Mouse (Mus musculus): ENCODE data around the gene Cog5. TPM values are rescaled to one million over a fixed set of nuclear protein-coding genes. Genes with fewer than 3 reads are reported as not detected.
"Not testable (repeated sequence)": the region's sequence is repeated elsewhere in the genome, so short reads cannot be mapped to it uniquely, and the experiment has no call there.

Cog5 gene
- 29.6 and 31.3 TPM in 2 replicates for polyA plus RNA-seq (2015; fragmentation: Nextera tagmentation; extraction: Ambion mirVana)

GRCm38 (mm10) chr12:31654197-31654964 lies at the start of gene Cog5, which contains the start of gene Dus4l:
TSS of gene Cog5 (plus strand) at chr12:31654869.
TSS of gene Dus4l (minus strand) at chr12:31654826.
- WGBS, result under 1% methylated on average over 47 of the region's 47 CpGs
- Histone ChIP-seq H3K9me3 (replicated peaks; ENCODE audit: control insufficient read depth, low read length) (no peaks in the 10 kb centered on the region), H3K36me3 (ENCODE audit: control insufficient read depth, insufficient read depth, low read length) (no peaks in the 10 kb centered on the region), H3K4me2 (ENCODE audit: low read depth, low read length) (peak within 1 kb of the TSS; percentile 74), H3K27me3 (ENCODE audit: control insufficient read depth, insufficient read depth, low read length) (no peaks in the 10 kb centered on the region), H3K4me1 (ENCODE audit: control insufficient read depth, insufficient read depth, low read length) (peaks cover 6% of the 10 kb centered on the region), H3K4me3 (replicated peaks; ENCODE audit: low read length) (peak within 1 kb of the TSS; percentile 73), H3K27ac (ENCODE audit: low read length) (peak within 1 kb of the TSS; percentile 86), H3K9ac (ENCODE audit: low read length) (peak within 1 kb of the TSS; percentile 85)
- peak; percentile 97 for ATAC-seq (ENCODE audit: insufficient read depth, low FRiP score)

DNA sequence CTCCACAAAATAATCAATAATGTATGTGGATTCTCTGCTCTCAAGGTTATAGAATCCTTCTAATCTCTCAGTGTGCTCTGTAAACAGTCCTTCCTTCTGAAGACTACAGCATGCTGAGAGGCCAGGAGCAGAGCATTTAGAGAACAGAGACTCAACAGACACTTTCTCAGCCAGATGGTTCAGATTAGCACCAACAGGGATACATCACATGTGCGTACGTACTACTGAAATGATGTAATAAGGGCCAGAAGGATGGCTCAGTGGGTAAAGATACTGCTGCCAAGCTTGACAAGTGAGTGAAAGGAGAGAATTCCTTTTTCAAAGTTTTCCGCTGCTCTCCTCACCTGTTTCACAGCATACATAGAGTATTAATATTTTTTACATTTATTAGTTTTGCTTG lies 49.8 kb upstream of the Cog5 start:
- no peak overlapping the region for H3K4me2 ChIP-seq (ENCODE audit: low read depth, low read length)
- no peaks in the 10 kb centered on the region for H3K4me1 ChIP-seq (ENCODE audit: control insufficient read depth, insufficient read depth, low read length)
- no peaks in the 10 kb centered on the region for H3K27me3 ChIP-seq (ENCODE audit: control insufficient read depth, insufficient read depth, low read length)
- no peak overlapping the region for H3K4me3 ChIP-seq (replicated peaks; ENCODE audit: low read length)
- no peaks in the 10 kb centered on the region for H3K36me3 ChIP-seq (ENCODE audit: control insufficient read depth, insufficient read depth, low read length)
- ATAC-seq (ENCODE audit: insufficient read depth, low FRiP score), result no peak
- no peak overlapping the region for H3K9ac ChIP-seq (ENCODE audit: low read length)
- H3K27ac ChIP-seq (ENCODE audit: low read length), result no peak overlapping the region
- 75% methylated on average over 3 of the region's 3 CpGs for WGBS
- no peaks in the 10 kb centered on the region for H3K9me3 ChIP-seq (replicated peaks; ENCODE audit: control insufficient read depth, low read length)

DNA sequence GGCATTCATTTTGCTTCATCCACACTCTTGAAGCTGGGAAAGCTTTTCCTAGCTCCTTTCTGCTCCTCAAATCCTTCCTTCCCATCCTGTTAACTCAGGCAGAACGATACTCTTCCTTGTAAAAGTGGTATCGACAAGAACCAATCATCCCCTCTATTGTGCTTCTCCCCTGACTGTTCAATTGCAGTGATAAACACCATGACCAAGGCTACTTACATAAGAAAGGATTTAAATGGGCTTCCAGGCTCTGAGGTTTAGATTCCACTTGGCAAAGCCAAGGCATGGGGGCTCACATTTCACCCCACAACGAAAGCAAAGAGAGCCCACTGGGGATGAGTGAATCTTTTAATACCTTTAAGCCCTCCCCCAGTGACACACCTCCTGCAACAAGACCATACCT lies 46.5 kb upstream of the Cog5 start:
- no peak for ATAC-seq (ENCODE audit: insufficient read depth, low FRiP score)
- WGBS, result 56% methylated on average over 3 of the region's 3 CpGs

DNA sequence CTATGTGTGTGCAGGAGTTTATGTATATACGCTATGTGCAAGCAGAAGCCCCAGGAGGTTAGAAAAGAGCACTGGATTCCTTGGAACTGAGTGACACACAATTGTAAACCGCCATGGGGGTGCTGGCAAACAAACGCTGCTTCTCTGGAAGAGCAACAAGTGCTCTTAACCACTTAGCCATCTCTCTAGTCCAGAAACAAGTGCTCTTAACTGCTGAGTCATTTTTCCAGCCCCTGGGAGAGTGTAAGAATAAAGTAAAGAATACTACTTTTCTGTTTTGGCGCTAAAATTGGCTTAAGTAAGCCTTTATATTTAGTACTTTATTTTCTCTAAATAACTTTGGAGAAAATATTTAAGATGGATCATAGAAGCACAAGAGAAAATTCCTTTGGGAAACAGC lies 41.3 kb upstream of the Cog5 start:
- Histone ChIP-seq H3K4me2 (ENCODE audit: low read depth, low read length) (no peak overlapping the region), H3K4me1 (ENCODE audit: control insufficient read depth, insufficient read depth, low read length) (no peaks in the 10 kb centered on the region), H3K27ac (ENCODE audit: low read length) (no peak overlapping the region), H3K9ac (ENCODE audit: low read length) (no peak overlapping the region), H3K27me3 (ENCODE audit: control insufficient read depth, insufficient read depth, low read length) (no peaks in the 10 kb centered on the region), H3K9me3 (replicated peaks; ENCODE audit: control insufficient read depth, low read length) (no peaks in the 10 kb centered on the region), H3K36me3 (ENCODE audit: control insufficient read depth, insufficient read depth, low read length) (peaks cover 5% of the 10 kb centered on the region; the same call in 1 of the 2 replicates), H3K4me3 (replicated peaks; ENCODE audit: low read length) (no peak overlapping the region)
- ATAC-seq (ENCODE audit: insufficient read depth, low FRiP score), result no peak
- WGBS, result 64% methylated on average over 4 of the region's 4 CpGs

More for the DNA sequence above, 46.5 kb upstream of the Cog5 start:
- Histone ChIP-seq H3K9me3 (replicated peaks; ENCODE audit: control insufficient read depth, low read length) (no peaks in the 10 kb centered on the region), H3K27me3 (ENCODE audit: control insufficient read depth, insufficient read depth, low read length) (no peaks in the 10 kb centered on the region), H3K4me3 (replicated peaks; ENCODE audit: low read length) (no peak overlapping the region), H3K36me3 (ENCODE audit: control insufficient read depth, insufficient read depth, low read length) (no peaks in the 10 kb centered on the region), H3K9ac (ENCODE audit: low read length) (no peak overlapping the region), H3K4me2 (ENCODE audit: low read depth, low read length) (no peak overlapping the region), H3K27ac (ENCODE audit: low read length) (no peak overlapping the region), H3K4me1 (ENCODE audit: control insufficient read depth, insufficient read depth, low read length) (no peaks in the 10 kb centered on the region)

- H3K9ac ChIP-seq (ENCODE audit: low read length), result no peak overlapping the region
- H3K4me2 ChIP-seq (ENCODE audit: low read depth, low read length), result no peak overlapping the region
- 66% methylated on average over 8 of the region's 8 CpGs for WGBS
- H3K27me3 ChIP-seq (ENCODE audit: control insufficient read depth, insufficient read depth, low read length), result no peaks in the 10 kb centered on the region
- H3K9me3 ChIP-seq (replicated peaks; ENCODE audit: control insufficient read depth, low read length), result no peaks in the 10 kb centered on the region
- no peak overlapping the region for H3K4me3 ChIP-seq (replicated peaks; ENCODE audit: low read length)
- peaks cover 8% of the 10 kb centered on the region; the same call in 1 of the 2 replicates for H3K36me3 ChIP-seq (ENCODE audit: control insufficient read depth, insufficient read depth, low read length)
- no peaks in the 10 kb centered on the region for H3K4me1 ChIP-seq (ENCODE audit: control insufficient read depth, insufficient read depth, low read length)
- peak overlapping the region; percentile 40; the same call in 1 of the 2 replicates for H3K27ac ChIP-seq (ENCODE audit: low read length)
- no peak for ATAC-seq (ENCODE audit: insufficient read depth, low FRiP score)
Observed at GRCm38 (mm10) chr12:31620106-31620505, 34.6 kb upstream of the Cog5 start.

DNA sequence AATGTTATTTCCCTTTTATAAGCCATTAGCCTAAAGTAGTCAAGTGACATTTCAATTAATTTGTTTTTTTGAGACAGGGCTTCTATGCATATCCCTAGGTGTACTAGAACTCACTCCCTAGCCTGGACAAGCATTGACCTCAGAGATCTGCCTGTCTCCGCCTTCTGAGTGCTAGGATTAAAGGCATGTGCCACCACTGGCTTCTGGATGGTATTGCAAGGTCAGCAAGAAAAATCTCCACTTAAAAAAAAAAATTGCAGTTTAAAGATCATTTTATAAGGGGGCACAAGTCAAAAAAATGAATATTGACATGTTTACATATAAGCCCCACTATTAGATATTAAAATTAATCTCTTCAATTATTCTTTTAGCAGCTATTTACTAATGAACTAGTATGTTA lies 29.7 kb upstream of the Cog5 start:
- H3K4me3 ChIP-seq (replicated peaks; ENCODE audit: low read length), result no peak overlapping the region
- H3K27ac ChIP-seq (ENCODE audit: low read length), result no peak overlapping the region
- H3K27me3 ChIP-seq (ENCODE audit: control insufficient read depth, insufficient read depth, low read length), result no peaks in the 10 kb centered on the region
- H3K36me3 ChIP-seq (ENCODE audit: control insufficient read depth, insufficient read depth, low read length), result peaks cover 7% of the 10 kb centered on the region; the same call in 1 of the 2 replicates
- no peak for ATAC-seq (ENCODE audit: insufficient read depth, low FRiP score)
- H3K9me3 ChIP-seq (replicated peaks; ENCODE audit: control insufficient read depth, low read length), result no peaks in the 10 kb centered on the region
- H3K9ac ChIP-seq (ENCODE audit: low read length), result no peak overlapping the region
- no peaks in the 10 kb centered on the region for H3K4me1 ChIP-seq (ENCODE audit: control insufficient read depth, insufficient read depth, low read length)
- WGBS, result 94% methylated on average over 1 of the region's 1 CpGs
- no peak overlapping the region for H3K4me2 ChIP-seq (ENCODE audit: low read depth, low read length)

DNA sequence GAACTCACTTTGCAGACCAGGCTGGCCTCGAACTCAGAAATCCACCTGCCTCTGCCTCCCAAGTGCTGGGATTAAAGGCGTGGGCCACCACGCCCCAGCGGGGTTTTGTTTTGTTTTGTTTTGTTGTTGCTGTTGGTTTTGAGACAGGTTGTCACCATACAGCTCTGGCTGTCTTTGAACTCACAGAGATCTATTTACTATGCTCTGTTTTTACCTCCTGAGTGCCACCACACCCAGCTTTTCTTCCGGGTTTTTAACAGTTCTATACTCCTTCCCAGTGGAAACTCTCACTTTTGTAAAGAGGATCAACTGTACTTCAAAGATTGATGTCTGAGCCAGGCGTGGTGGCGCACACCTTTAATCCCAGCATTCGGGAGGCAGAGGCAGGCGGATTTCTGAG lies 26.3 kb upstream of the Cog5 start:
- not testable (repeated sequence) for H3K9ac ChIP-seq (ENCODE audit: low read length); H3K4me3 ChIP-seq (replicated peaks; ENCODE audit: low read length); H3K27ac ChIP-seq (ENCODE audit: low read length); H3K4me1 ChIP-seq (ENCODE audit: control insufficient read depth, insufficient read depth, low read length); H3K27me3 ChIP-seq (ENCODE audit: control insufficient read depth, insufficient read depth, low read length); H3K4me2 ChIP-seq (ENCODE audit: low read depth, low read length); ATAC-seq (ENCODE audit: insufficient read depth, low FRiP score); H3K9me3 ChIP-seq (replicated peaks; ENCODE audit: control insufficient read depth, low read length); H3K36me3 ChIP-seq (ENCODE audit: control insufficient read depth, insufficient read depth, low read length)
- WGBS, result 88% methylated on average over 9 of the region's 9 CpGs

- Histone ChIP-seq H3K4me3 (replicated peaks; ENCODE audit: low read length) (peak overlapping the region; percentile 60), H3K9me3 (replicated peaks; ENCODE audit: control insufficient read depth, low read length) (no peaks in the 10 kb centered on the region), H3K9ac (ENCODE audit: low read length) (peak overlapping the region; percentile 91), H3K27ac (ENCODE audit: low read length) (peak overlapping the region; percentile 67), H3K36me3 (ENCODE audit: control insufficient read depth, insufficient read depth, low read length) (0 out of 2 replicates have a peak, but pooled peaks cover under 1% of the 10 kb centered on the region), H3K4me2 (ENCODE audit: low read depth, low read length) (peak overlapping the region; percentile 95), H3K27me3 (ENCODE audit: control insufficient read depth, insufficient read depth, low read length) (no peaks in the 10 kb centered on the region), H3K4me1 (ENCODE audit: control insufficient read depth, insufficient read depth, low read length) (no peaks in the 10 kb centered on the region; the same call in 1 of the 2 replicates)
- 0 out of 2 replicates have a peak, but pooled peaks have one; percentile 38 for ATAC-seq (ENCODE audit: insufficient read depth, low FRiP score)
- 7% methylated on average over 13 of the region's 13 CpGs for WGBS
Observed at GRCm38 (mm10) chr12:31633970-31634342, 20.7 kb upstream of the Cog5 start.

DNA sequence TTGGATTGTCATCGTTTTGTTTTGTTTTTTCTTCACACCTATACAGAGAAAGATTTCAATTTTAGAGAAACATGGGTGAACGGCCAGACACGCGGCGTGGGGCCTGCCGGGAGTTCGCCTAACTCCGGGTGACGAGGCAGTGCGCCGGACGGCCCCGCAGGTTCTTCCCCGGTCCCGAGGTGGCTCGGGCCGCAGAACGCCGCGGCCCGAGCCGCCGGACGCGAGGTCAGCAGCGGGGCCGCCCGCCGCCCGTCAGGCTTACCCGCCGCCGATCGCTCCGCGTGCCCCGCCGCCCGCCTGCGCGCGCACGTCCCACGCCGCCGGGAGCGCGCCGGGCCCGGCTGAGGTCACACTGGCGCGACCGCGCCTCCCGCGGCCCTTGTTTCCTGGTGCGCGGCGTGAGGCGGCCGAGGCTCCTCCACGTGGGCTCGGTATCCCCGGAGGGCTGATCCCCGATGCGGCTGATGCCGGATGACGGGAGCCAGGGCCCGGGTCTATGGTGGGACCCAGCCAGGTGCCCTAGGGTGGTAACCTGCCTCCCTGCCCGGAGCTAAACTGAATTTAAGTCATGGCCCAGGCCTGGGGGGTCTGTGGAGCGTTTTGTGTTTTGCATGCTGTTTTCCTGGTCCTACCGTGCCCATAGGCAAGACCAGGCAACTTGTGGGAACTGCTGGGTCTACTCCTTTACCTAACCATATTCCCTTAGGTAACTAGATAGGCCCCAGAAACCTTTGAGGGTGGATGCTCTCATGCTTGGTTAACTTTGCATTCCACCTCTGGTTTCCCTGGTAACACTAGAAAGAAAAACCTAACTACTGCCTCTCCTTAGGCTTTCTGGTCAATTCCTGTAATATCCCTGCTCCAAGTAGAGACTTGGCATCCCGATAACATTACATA lies 20.1 kb upstream of the Cog5 start, which contains the start of gene Bcap29:
Gene Bcap29 (minus strand): TSS at position 316 of the 897 bp plus-strand sequence.
- Histone ChIP-seq H3K27me3 (ENCODE audit: control insufficient read depth, insufficient read depth, low read length) (no peaks in the 10 kb centered on the region), H3K9ac (ENCODE audit: low read length) (peak within 1 kb of the TSS; percentile 91), H3K36me3 (ENCODE audit: control insufficient read depth, insufficient read depth, low read length) (no peaks in the 10 kb centered on the region), H3K27ac (ENCODE audit: low read length) (peak within 1 kb of the TSS; percentile 67), H3K4me3 (replicated peaks; ENCODE audit: low read length) (peak within 1 kb of the TSS; percentile 60), H3K4me2 (ENCODE audit: low read depth, low read length) (peak within 1 kb of the TSS; percentile 95), H3K9me3 (replicated peaks; ENCODE audit: control insufficient read depth, low read length) (no peaks in the 10 kb centered on the region), H3K4me1 (ENCODE audit: control insufficient read depth, insufficient read depth, low read length) (no peaks in the 10 kb centered on the region; the same call in 1 of the 2 replicates)
- WGBS, result 2% methylated on average over 72 of the region's 73 CpGs
- peak; percentile 92 for ATAC-seq (ENCODE audit: insufficient read depth, low FRiP score)

Measured in stomach, embryonic 16.5 days (tissue).